Mouse (Mus musculus) MEL (cell line): ENCODE data around the gene Klf9. TPM values are rescaled to one million over a fixed set of nuclear protein-coding genes. Genes with fewer than 3 reads are reported as not detected.

Experiments used
- DNase-seq: peaks from one replicate; pipeline ENCODE4 v3.0.0; 2011; ENCODE audit warnings: low read depth, low spot score
- H3K27ac ChIP-seq: 2 replicates; pipeline ENCODE4 v1.5.1; 2012; ENCODE audit warnings: low read depth, mild to moderate bottlenecking, control low read depth, low read length, moderate library complexity; ENCODE audit not compliant: control insufficient read depth
- H3K27me3 ChIP-seq, 2 experiments: fragments of 150-350 bp in 1 of 2; sonication (generic) in 1 of 2; 2 replicates each; pipeline ENCODE4 v1.6.1; 2012; ENCODE audit warnings: low read length in 2 of 2, mild to moderate bottlenecking in 2 of 2, improper control_type of control experiment in 1 of 2, moderate library complexity in 1 of 2; ENCODE audit not compliant: insufficient read depth in 2 of 2, control insufficient read depth in 1 of 2
- H3K36me3 ChIP-seq, 2 experiments: 2 replicates each; pipeline ENCODE4 v1.6.1; 2012 to 2014; ENCODE audit warnings: low read length in 2 of 2, improper control_type of control experiment in 1 of 2, inconsistent platforms in 1 of 2, mild to moderate bottlenecking in 1 of 2; ENCODE audit not compliant: insufficient read depth in 2 of 2, control insufficient read depth in 1 of 2
- H3K4me1 ChIP-seq, 2 experiments: fragments of 150-350 bp in 1 of 2; sonication (generic) in 1 of 2; 2 replicates each; pipeline ENCODE4 v1.6.1; 2012; ENCODE audit warnings: low read length in 2 of 2, improper control_type of control experiment in 1 of 2, mild to moderate bottlenecking in 1 of 2; ENCODE audit not compliant: insufficient read depth in 2 of 2, control insufficient read depth in 1 of 2
- H3K4me3 ChIP-seq, 2 experiments: fragments of 150-350 bp in 1 of 2; sonication (generic) in 1 of 2; 2 replicates each; pipeline ENCODE4 v1.5.1; 2012; ENCODE audit warnings: low read depth in 2 of 2, low read length in 2 of 2, mild to moderate bottlenecking in 2 of 2, moderate library complexity in 2 of 2, control low read depth in 1 of 2, improper control_type of control experiment in 1 of 2; ENCODE audit not compliant: control insufficient read depth in 1 of 2, insufficient read depth in 1 of 2
- H3K79me2 ChIP-seq: 2 replicates; pipeline ENCODE4 v1.6.1; 2012; ENCODE audit warnings: mild to moderate bottlenecking, low read length, moderate library complexity; ENCODE audit not compliant: control insufficient read depth, poor library complexity, insufficient read depth
- H3K9ac ChIP-seq: 2 replicates; pipeline ENCODE4 v1.6.1; 2012; ENCODE audit warnings: low read depth, mild to moderate bottlenecking, control low read depth, low read length, moderate library complexity; ENCODE audit not compliant: control insufficient read depth, poor library complexity, severe bottlenecking
- H3K9me3 ChIP-seq: fragments of 150-350 bp; sonication (generic); replicated peaks from 2 replicates; pipeline ENCODE4 v1.6.1; 2012; ENCODE audit warnings: mild to moderate bottlenecking, low read length, improper control_type of control experiment, moderate library complexity; ENCODE audit not compliant: insufficient read depth
- ELF1 ChIP-seq: IDR thresholded peaks from 2 replicates; pipeline ENCODE4 v1.6.1; 2014; ENCODE audit warnings: low read depth, mild to moderate bottlenecking, inconsistent platforms, low read length, improper control_type of control experiment, moderate library complexity
- EP300 ChIP-seq, 2 experiments: IDR thresholded peaks; 2 replicates each; pipeline ENCODE4 v1.6.1; 2011; ENCODE audit warnings: improper control_type of control experiment in 2 of 2, low read length in 2 of 2, low read depth in 1 of 2, mild to moderate bottlenecking in 1 of 2
- ETS1 ChIP-seq: IDR thresholded peaks from 2 replicates; pipeline ENCODE4 v1.6.1; 2012; ENCODE audit warnings: low read depth, mild to moderate bottlenecking, inconsistent platforms, low read length, improper control_type of control experiment, moderate library complexity
- GABPA ChIP-seq: IDR thresholded peaks from 2 replicates; pipeline ENCODE4 v1.6.1; 2012; ENCODE audit warnings: low read depth, mild to moderate bottlenecking, inconsistent platforms, low read length, improper control_type of control experiment, moderate library complexity
- GATA1 ChIP-seq: IDR thresholded peaks from 2 replicates; pipeline ENCODE4 v1.6.1; 2011; ENCODE audit warnings: low read depth, low read length, improper control_type of control experiment
- HCFC1 ChIP-seq: IDR thresholded peaks from 2 replicates; pipeline ENCODE4 v1.6.1; 2012; ENCODE audit warnings: low read depth, mild to moderate bottlenecking, inconsistent platforms, low read length, improper control_type of control experiment, moderate library complexity
- JUND ChIP-seq: IDR thresholded peaks from 2 replicates; pipeline ENCODE4 v1.6.1; 2011; ENCODE audit warnings: low read depth, mild to moderate bottlenecking, improper control_type of control experiment, low read length
- KAT2A ChIP-seq: conservative IDR thresholded peaks from 2 replicates; pipeline ENCODE4 v1.6.1; 2012; ENCODE audit warnings: low read depth, low read length, improper control_type of control experiment, inconsistent platforms
- MXI1 ChIP-seq: IDR thresholded peaks from 2 replicates; pipeline ENCODE4 v1.6.1; 2011; ENCODE audit warnings: mild to moderate bottlenecking, low read depth, low read length, improper control_type of control experiment
- MYB ChIP-seq: IDR thresholded peaks from 2 replicates; pipeline ENCODE4 v1.6.1; 2011; ENCODE audit warnings: mild to moderate bottlenecking, low read depth, low read length, improper control_type of control experiment
- MYC ChIP-seq: IDR thresholded peaks from 2 replicates; pipeline ENCODE4 v1.6.1; 2011; ENCODE audit warnings: low read depth, mild to moderate bottlenecking, low read length, improper control_type of control experiment, moderate library complexity
- POLR2A ChIP-seq, 2 experiments: IDR thresholded peaks; 2 replicates each; pipeline ENCODE4 v1.6.1; 2011 to 2012; ENCODE audit warnings: low read length in 2 of 2, mild to moderate bottlenecking in 2 of 2, control low read depth in 1 of 2, improper control_type of control experiment in 1 of 2, low read depth in 1 of 2, moderate library complexity in 1 of 2; ENCODE audit not compliant: control insufficient read depth in 1 of 2, insufficient read depth in 1 of 2, poor library complexity in 1 of 2
- POLR2AphosphoS2 ChIP-seq: IDR thresholded peaks from 2 replicates; pipeline ENCODE4 v1.6.1; 2011; ENCODE audit warnings: low read length, improper control_type of control experiment
- RAD21 ChIP-seq: IDR thresholded peaks from 2 replicates; pipeline ENCODE4 v1.6.1; 2011; ENCODE audit warnings: mild to moderate bottlenecking, low read depth, low read length, improper control_type of control experiment
- SMC3 ChIP-seq: IDR thresholded peaks from 2 replicates; pipeline ENCODE4 v1.6.1; 2011; ENCODE audit warnings: low read depth, low read length, improper control_type of control experiment
- TAL1 ChIP-seq: IDR thresholded peaks from 2 replicates; pipeline ENCODE4 v1.6.1; 2012; ENCODE audit warnings: mild to moderate bottlenecking, inconsistent platforms, low read length, moderate library complexity, mixed read lengths
- ZKSCAN1 ChIP-seq: IDR thresholded peaks from 2 replicates; pipeline ENCODE4 v1.6.1; 2012; ENCODE audit warnings: low read depth, mild to moderate bottlenecking, inconsistent platforms, low read length, improper control_type of control experiment, moderate library complexity
- ZMIZ1 ChIP-seq: IDR thresholded peaks from 2 replicates; pipeline ENCODE4 v1.6.1; 2012; ENCODE audit warnings: low read depth, mild to moderate bottlenecking, inconsistent platforms, low read length, improper control_type of control experiment, moderate library complexity
- polyA plus RNA-seq, 2 experiments: library from polyadenylated mRNA; stranded (reverse) in 1 of 2; unstranded in 1 of 2; fragments of >175 nt in 1 of 2; fragments of >200 nt in 1 of 2; gene quantifications; 2 replicates each; pipeline versions ENCODE4 v1.2.1 to v1.2.4; 2012; ENCODE audit warnings: low replicate concordance in 2 of 2, low read depth in 1 of 2; ENCODE audit not compliant: insufficient read length in 2 of 2, insufficient read depth in 1 of 2, missing spikeins in 1 of 2
- total RNA-seq: library from RNA; depleted of rRNA; stranded (reverse); fragments of 300-350 nt; gene quantifications from 2 replicates; pipeline ENCODE4 v1.2.3, GENCODE M21; 2012

The Klf9 gene
- total and polyA plus RNA-seq, 3 experiments: 0.01 TPM; not detected in 2

DNA sequence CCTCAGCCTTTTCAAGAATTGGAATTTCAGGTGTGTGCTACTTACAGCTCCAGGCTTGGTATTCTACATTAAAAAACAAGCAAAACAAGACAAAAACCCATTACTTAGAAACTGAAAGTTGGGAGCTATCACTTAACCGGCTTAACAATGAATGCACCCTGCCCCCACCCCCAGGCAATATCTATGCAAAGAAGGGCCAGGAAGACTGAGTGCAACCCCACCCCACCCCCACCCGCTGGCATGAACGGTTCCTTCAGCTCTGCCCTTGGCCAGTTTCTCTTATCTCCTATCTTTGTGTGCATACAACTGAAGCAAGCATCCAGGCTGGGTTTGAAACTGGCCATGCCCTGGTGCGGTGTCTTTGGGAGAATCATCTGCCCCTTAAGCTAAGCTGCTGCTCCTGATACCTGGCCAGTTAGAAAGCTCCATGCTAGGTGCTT, 11.2 kb downstream of the Klf9 start:
- no peaks in the 10 kb centered on the region for H3K36me3 ChIP-seq
- no peak for TF ChIP-seq GATA1
- TF ChIP-seq MXI1: no peak
- TF ChIP-seq JUND: no peak
- TF ChIP-seq ETS1: no peak
- TF ChIP-seq, all 39 proteins: peak for 0
- Histone ChIP-seq H3K4me3 (no peak overlapping the region), H3K9me3 (no peaks in the 10 kb centered on the region), H3K27ac (no peak overlapping the region), H3K79me2 (no peaks in the 10 kb centered on the region), H3K4me1 (no peaks in the 10 kb centered on the region), H3K27me3 (no peaks in the 10 kb centered on the region), H3K9ac (no peak overlapping the region)
- DNase-seq: no peak

DNA sequence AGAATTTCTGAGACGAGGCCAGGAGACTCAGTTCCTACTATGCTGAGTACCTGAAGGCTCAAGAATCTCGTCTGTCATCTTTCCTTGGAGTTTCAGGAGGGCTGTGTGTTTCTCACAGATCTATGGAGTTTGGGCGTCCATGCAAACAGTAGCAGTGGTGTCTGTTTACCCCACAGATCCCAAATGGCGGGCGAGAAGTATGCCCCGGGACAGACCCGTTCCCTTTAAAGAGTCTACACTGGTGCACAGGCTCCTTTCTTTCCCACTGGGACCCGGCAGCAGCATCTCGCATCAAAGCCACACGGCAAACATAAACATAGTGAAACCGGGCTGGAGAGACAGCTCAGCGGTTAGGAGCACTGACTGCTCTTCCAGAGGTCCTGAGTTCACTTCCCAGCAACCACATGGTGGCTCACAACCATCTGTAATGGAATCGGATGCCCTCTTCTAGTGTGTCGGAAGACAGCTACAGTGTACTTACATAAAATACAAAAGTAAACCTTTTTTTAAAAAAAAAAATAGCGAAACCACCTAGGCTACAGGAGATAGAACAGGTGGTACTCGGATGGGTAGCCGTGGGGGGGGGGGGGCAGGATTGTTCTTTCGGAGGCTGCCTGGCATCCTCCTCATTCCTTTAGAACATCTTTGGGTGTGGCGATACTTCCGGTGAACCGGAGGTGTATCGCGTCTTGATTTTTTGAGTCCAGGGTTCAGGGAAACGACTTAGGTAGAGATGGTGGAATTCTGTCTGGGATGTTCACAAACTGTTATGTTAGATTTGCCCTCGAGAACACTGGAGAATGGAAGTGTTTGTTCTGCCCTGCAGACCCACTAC, 12.0 kb downstream of the Klf9 start:
- no peaks in the 10 kb centered on the region for H3K4me1 ChIP-seq
- H3K9me3 ChIP-seq: no peaks in the 10 kb centered on the region
- H3K27me3 ChIP-seq: no peaks in the 10 kb centered on the region
- H3K36me3 ChIP-seq: no peaks in the 10 kb centered on the region
- H3K79me2 ChIP-seq: no peaks in the 10 kb centered on the region
- DNase-seq: no peak
- TF ChIP-seq MYC (no peak), SMC3 (no peak), MXI1 (no peak), GABPA (no peak), EP300 (IDR thresholded peaks at IDR 0.05; ENCODE audit: low read depth in 1 of 2, low read length in 2 of 2) (no peak), POLR2A (IDR thresholded peaks at IDR 0.05; ENCODE audit: control insufficient read depth in 1 of 2, insufficient read depth in 1 of 2, low read depth in 1 of 2, low read length in 2 of 2, poor library complexity in 1 of 2) (no peak), ELF1 (no peak), ZKSCAN1 (no peak), RAD21 (no peak), HCFC1 (no peak), KAT2A (no peak), TAL1 (no peak), POLR2AphosphoS2 (no peak), ZMIZ1 (no peak), MYB (no peak)
- TF ChIP-seq, all 39 proteins: peak for 0
- H3K9ac ChIP-seq: no peak overlapping the region
- H3K27ac ChIP-seq: no peak overlapping the region
- no peak overlapping the region for H3K4me3 ChIP-seq
